Mouse (Mus musculus) cerebellum, adult 2 months (tissue): Measurements from ENCODE around the gene Adam1b. TPM values are rescaled to one million over a fixed set of nuclear protein-coding genes. Genes with fewer than 3 reads are reported as not detected.
A peak's percentile ranks its signal among the peaks of the same experiment; 100 is the strongest.
"Not testable (repeated sequence)": the region's sequence is repeated elsewhere in the genome, so short reads cannot be mapped to it uniquely, and the experiment has no call there.

Experiments used
- DNase-seq, 2 experiments: peaks; one replicate each; pipeline ENCODE4 v3.0.0; 2021
- H3K27ac ChIP-seq: fragments of 200-500 bp; 2 replicates; pipeline ENCODE4 v1.5.1; 2012; ENCODE audit warnings: low read length, control low read depth, inconsistent platforms; ENCODE audit not compliant: insufficient read depth
- H3K27me3 ChIP-seq: fragments of 200-500 bp; 2 replicates; pipeline ENCODE4 v1.6.1; 2012; ENCODE audit warnings: inconsistent platforms, mild to moderate bottlenecking, low read length, moderate library complexity; ENCODE audit not compliant: control insufficient read depth, insufficient read depth
- H3K4me1 ChIP-seq: fragments of 200-500 bp; 2 replicates; pipeline ENCODE4 v1.6.1; 2011; ENCODE audit warnings: low read length; ENCODE audit not compliant: control insufficient read depth, insufficient read depth
- H3K4me3 ChIP-seq: fragments of 200-500 bp; replicated peaks from 2 replicates; pipeline ENCODE3; 2011; ENCODE audit warnings: mild to moderate bottlenecking, low read depth, low read length, control low read depth; ENCODE audit not compliant: insufficient read depth
- CTCF ChIP-seq: fragments of 200-500 bp; IDR thresholded peaks from 2 replicates; pipeline ENCODE4 v1.5.1; 2011; ENCODE audit warnings: low read depth, mild to moderate bottlenecking, control low read depth, low read length, moderate library complexity, borderline replicate concordance; ENCODE audit not compliant: insufficient read depth
- POLR2A ChIP-seq: fragments of 200-500 bp; IDR thresholded peaks from 2 replicates; pipeline ENCODE4 v1.6.1; 2011; ENCODE audit warnings: low read length, control low read depth, borderline replicate concordance; ENCODE audit not compliant: insufficient read depth
- WGBS: fragments of 180-500 bp; shearing (Covaris S2); methylation state at CpG from one replicate; pipeline ENCODE4 v1.1.7; 2018; 5-methylcytosine and 5-hydroxymethylcytosine counted together
- polyA plus RNA-seq: library from polyadenylated mRNA; depleted of rRNA; stranded (reverse); fragments of >200 nt; gene quantifications from 2 replicates; pipeline ENCODE4 v1.2.3, GENCODE M21; 2012

Gene Adam1b
- polyA plus RNA-seq, 1 experiment = not detected

- TF ChIP-seq CTCF (no peak), POLR2A (no peak)
- WGBS = 93% methylated on average over 5 of the region's 5 CpGs
- H3K4me3 ChIP-seq = no peak overlapping the region
- H3K4me1 ChIP-seq = peaks cover 5% of the 10 kb centered on the region; the same call in 1 of the 2 replicates
- no peak for DNase-seq
- H3K27me3 ChIP-seq = no peaks in the 10 kb centered on the region
- no peak overlapping the region for H3K27ac ChIP-seq
These were observed 36.8 kb upstream of the Adam1b start for GRCm38 (mm10) chr5:121540066-121540465.

DNA sequence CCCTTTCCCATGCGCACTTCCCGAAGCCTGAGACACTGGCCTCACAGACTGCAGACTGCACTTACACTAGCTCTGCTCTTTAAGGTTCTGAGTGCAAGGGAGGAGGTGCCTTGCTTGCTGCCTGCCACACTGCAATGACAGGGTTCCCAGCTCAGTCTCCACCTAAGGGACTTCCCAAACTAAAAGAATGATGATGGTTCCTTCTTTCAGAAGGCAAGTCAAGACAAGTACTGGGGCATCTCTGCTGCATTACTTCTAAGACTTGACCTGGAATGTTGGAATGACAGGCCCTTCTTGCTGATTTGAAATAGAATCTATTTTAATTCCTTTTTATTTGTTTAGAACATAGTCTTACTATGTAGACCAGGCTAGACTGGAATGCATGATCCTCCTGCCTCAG is 34.4 kb upstream of the Adam1b start:
- no peaks in the 10 kb centered on the region for H3K27me3 ChIP-seq
- TF ChIP-seq CTCF (no peak), POLR2A (no peak)
- DNase-seq = no peak
- no peak overlapping the region for H3K4me3 ChIP-seq
- 90% methylated on average over 2 of the region's 2 CpGs for WGBS
- H3K27ac ChIP-seq = no peak overlapping the region
- 0 out of 2 replicates have a peak, but pooled peaks cover 5% of the 10 kb centered on the region for H3K4me1 ChIP-seq

DNA sequence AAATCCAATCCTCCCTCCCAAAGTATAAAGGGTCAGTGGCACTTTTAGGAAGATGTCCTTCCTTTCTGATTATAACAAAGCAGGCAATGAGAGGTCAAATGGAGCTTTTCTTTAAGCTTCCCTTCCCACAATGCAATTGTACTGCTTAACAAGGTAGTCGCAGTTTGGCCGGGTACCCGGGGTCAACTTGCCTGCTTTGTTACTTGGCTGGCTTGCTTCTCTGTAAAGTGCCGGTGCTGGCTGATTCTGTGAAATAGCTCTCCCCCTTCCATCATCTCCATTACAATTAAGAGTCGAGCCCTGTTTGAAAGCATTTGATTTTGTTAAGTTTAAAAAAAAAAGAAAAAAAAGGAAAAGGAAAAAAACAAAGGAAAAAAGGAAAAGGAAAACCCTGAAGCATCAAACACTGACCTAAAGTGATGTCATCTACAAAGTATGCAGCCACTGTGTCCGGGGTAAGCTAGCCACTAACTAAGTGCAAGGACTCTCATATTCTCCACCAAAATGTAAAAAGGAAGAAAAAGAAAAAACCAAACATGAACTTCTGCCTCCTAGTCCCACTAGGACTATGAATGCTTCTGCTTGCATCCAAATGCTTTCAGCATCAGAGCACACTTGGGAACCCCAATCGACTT is 33.8 kb upstream of the Adam1b start:
- no peak for DNase-seq
- H3K27ac ChIP-seq = no peak overlapping the region
- H3K4me1 ChIP-seq = 0 out of 2 replicates have a peak, but pooled peaks cover 5% of the 10 kb centered on the region
- 63% methylated on average over 7 of the region's 7 CpGs for WGBS
- no peaks in the 10 kb centered on the region for H3K27me3 ChIP-seq
- TF ChIP-seq CTCF (no peak), POLR2A (no peak)
- H3K4me3 ChIP-seq = no peak overlapping the region

DNA sequence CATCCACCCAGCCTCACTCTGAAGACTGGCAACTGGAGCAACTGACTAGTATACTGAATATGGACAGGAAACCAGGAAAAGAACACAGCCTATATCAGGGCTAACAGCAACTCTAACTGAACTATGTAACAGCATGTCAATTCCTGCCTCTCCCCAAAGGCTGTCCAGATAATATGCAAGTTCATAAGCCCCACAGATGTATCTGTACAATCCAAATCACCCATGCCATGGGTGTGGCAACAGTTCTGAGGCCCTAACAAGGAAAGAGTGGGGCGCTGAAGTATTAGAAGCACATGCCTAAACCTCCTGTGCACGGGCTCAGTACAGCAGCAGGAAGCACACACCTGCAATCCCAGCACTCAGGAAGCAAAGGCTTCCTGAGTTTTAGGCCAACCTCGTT is 31.9 kb upstream of the Adam1b start:
- Histone ChIP-seq H3K4me3 (no peak overlapping the region), H3K27ac (no peak overlapping the region), H3K4me1 (0 out of 2 replicates have a peak, but pooled peaks cover 2% of the 10 kb centered on the region), H3K27me3 (no peaks in the 10 kb centered on the region)
- DNase-seq = no peak
- 92% methylated on average over 3 of the region's 3 CpGs for WGBS
- TF ChIP-seq POLR2A = no peak
- no peak for TF ChIP-seq CTCF

DNA sequence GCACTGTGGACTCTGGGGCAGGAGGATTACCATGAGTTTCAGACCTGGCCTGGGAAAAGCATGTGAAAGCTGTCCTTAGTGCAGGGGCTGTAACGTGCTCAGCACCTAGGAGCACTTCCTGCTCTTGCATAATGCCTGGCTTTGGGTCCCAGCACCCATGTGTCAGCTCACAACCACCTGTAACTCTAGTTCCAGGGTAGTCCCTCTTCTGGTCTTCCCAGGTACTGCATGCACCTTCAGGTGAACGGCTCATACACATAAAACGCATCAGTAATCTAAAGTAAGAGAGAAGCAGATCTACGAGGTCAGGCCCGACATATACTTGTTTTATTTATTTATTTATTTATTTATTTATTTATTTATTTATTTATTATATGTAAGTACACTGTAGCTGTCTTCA is 31.3 kb upstream of the Adam1b start:
- Histone ChIP-seq H3K27me3 (no peaks in the 10 kb centered on the region), H3K4me1 (0 out of 2 replicates have a peak, but pooled peaks cover 2% of the 10 kb centered on the region), H3K4me3 (no peak overlapping the region), H3K27ac (no peak overlapping the region)
- DNase-seq = no peak
- 94% methylated on average over 5 of the region's 5 CpGs for WGBS
- no peak for TF ChIP-seq POLR2A
- TF ChIP-seq CTCF = peak; percentile 51; the same call in 1 of the 2 replicates

- TF ChIP-seq CTCF = no peak
- TF ChIP-seq POLR2A = no peak
- no peak for DNase-seq
- H3K4me3 ChIP-seq = no peak overlapping the region
- WGBS = 68% methylated on average over 8 of the region's 8 CpGs
- H3K4me1 ChIP-seq = no peaks in the 10 kb centered on the region
- H3K27me3 ChIP-seq = no peaks in the 10 kb centered on the region
- no peak overlapping the region for H3K27ac ChIP-seq
These were observed 23.7 kb upstream of the Adam1b start for GRCm38 (mm10) chr5:121526961-121527360.

GRCm38 (mm10) chr5:121526526-121526925 is 23.3 kb upstream of the Adam1b start:
- TF ChIP-seq CTCF (no peak), POLR2A (no peak)
- Histone ChIP-seq H3K4me1 (no peaks in the 10 kb centered on the region), H3K27ac (no peak overlapping the region), H3K4me3 (no peak overlapping the region), H3K27me3 (no peaks in the 10 kb centered on the region)
- DNase-seq = no peak
- WGBS = 79% methylated on average over 7 of the region's 7 CpGs

DNA sequence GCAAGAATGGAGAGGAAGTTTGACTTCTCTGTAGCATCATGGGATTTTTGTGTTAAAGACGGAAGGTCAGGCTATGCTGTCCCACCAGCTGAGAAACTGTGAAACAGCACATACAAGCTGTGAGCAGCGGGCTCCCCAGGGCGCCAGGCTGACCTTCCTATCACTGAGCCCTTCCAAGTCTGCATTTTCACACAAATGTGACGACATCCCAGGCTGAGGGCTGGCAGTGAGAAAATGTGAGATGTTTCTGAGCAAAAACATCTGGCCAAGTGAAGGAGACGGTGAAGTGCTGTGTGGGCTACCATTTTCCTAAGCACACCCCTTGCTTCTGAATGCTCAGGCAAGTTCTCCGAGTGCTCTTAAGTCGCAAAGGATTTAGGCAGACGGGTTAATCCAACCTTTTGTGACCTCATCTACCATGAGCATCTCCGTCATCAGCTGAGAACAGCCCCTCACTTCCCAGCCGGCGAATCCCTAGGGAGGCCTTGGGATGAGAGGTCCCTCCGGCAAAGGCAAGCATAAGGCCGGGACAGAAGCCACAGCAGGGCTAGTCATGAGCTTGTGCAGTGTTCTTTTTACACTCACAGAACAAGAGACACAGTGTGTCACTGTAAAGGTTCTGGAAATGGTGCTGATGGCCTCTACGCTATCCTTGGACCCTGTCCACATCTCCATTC is 22.7 kb upstream of the Adam1b start:
- no peak for DNase-seq
- no peak overlapping the region for H3K27ac ChIP-seq
- H3K4me3 ChIP-seq = no peak overlapping the region
- 87% methylated on average over 14 of the region's 14 CpGs for WGBS
- no peaks in the 10 kb centered on the region for H3K27me3 ChIP-seq
- no peaks in the 10 kb centered on the region for H3K4me1 ChIP-seq
- TF ChIP-seq POLR2A = no peak
- no peak for TF ChIP-seq CTCF

DNA sequence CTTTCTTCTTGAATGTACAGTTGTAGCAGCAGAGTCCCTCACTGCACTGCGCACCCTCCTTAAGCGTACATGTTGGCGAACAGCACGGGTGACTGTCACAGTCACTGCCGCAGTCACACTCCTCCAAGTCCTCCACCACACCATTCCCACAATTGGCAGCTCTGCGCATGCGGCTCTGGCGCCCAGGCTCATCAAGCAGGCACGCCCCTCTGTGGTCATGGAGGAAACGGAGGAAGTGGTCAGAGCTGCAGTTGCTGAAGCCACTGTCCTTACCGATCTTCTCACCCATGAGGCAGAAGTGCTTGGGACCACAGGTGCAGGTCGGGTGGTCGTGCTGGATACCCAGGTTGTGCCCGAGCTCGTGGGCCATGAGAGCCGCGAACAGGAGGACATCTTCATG is 16.5 kb upstream of the Adam1b start:
- not testable (repeated sequence) for H3K4me3 ChIP-seq, H3K27ac ChIP-seq, H3K4me1 ChIP-seq, DNase-seq, H3K27me3 ChIP-seq
- 94% methylated on average over 11 of the region's 17 CpGs for WGBS
